ENCODE assay signal across 9 mouse cellular contexts in genomic region chr7:28917503-28918426, GRCm38 (mm10). TPM values are rescaled to one million over a fixed set of nuclear protein-coding genes. Genes with fewer than 3 reads are reported as not detected.
DNase-seq lines count a peak whose midpoint lies in the region; ATAC-seq and TF ChIP-seq lines count a peak whose summit lies in the region.
"Had no signal": no experiment of that assay in that cellular context is flagged by ENCODE, and none has a peak within 500 bp of the region (broad histone marks: within the 10 kb centered on the region; RNA-seq: fewer than 3 reads in every experiment).

No protein-coding gene starts in this region.

- peak overlapping the region; percentile 61 for H3K27ac ChIP-seq in forebrain, embryonic 15.5 days (replicated peaks)
- H3K27ac ChIP-seq in forebrain, embryonic 10.5 days, result no peak overlapping the region
- peak overlapping the region; percentile 24; the same call in 1 of the 2 replicates for H3K27ac ChIP-seq in heart, embryonic 11.5 days (ENCODE audit: low read depth, low read length)
- H3K27ac ChIP-seq in kidney, postnatal 0 days, result peak overlapping the region; percentile 60
- peak overlapping the region; percentile 53 for H3K27ac ChIP-seq in liver, embryonic 15.5 days (replicated peaks)
- H3K27ac ChIP-seq in small intestine, adult 2 months (ENCODE audit: insufficient read depth, low read depth, low read length), result peak overlapping the region; percentile 71

- H3K4me3 ChIP-seq in forebrain, embryonic 15.5 days, result no peak overlapping the region
- H3K4me3 ChIP-seq in forebrain, embryonic 10.5 days, result no peak overlapping the region
- H3K4me3 ChIP-seq in heart, embryonic 11.5 days (ENCODE audit: low read depth, low read length), result no peak overlapping the region
- H3K4me3 ChIP-seq in kidney, postnatal 0 days (replicated peaks; ENCODE audit: low read depth, low read length), result no peak overlapping the region
- H3K4me3 ChIP-seq in liver, embryonic 15.5 days (replicated peaks), result no peak overlapping the region
- H3K4me3 ChIP-seq in small intestine, adult 2 months (ENCODE audit: low read depth, low read length), result no peak overlapping the region

- peaks cover 44% of the 10 kb centered on the region for H3K4me1 ChIP-seq in forebrain, embryonic 15.5 days
- peaks cover 38% of the 10 kb centered on the region for H3K4me1 ChIP-seq in forebrain, embryonic 10.5 days
- H3K4me1 ChIP-seq in heart, embryonic 11.5 days (ENCODE audit: control insufficient read depth, insufficient read depth, low read length), result peaks cover 57% of the 10 kb centered on the region
- H3K4me1 ChIP-seq in kidney, postnatal 0 days (replicated peaks; ENCODE audit: insufficient read depth, low read length), result peaks cover 30% of the 10 kb centered on the region
- peaks cover 65% of the 10 kb centered on the region for H3K4me1 ChIP-seq in liver, embryonic 15.5 days (replicated peaks)
- peaks cover 39% of the 10 kb centered on the region for H3K4me1 ChIP-seq in small intestine, adult 2 months (ENCODE audit: control insufficient read depth, insufficient read depth, insufficient read length, low read length)

- TF ChIP-seq POLR2A in small intestine, adult 2 months (IDR thresholded peaks at IDR 0.05; ENCODE audit: low read depth, low read length), result no peak

- H3K27me3 ChIP-seq in forebrain, embryonic 15.5 days, result no peaks in the 10 kb centered on the region
- no peaks in the 10 kb centered on the region for H3K27me3 ChIP-seq in forebrain, embryonic 10.5 days (ENCODE audit: poor library complexity, severe bottlenecking)
- no peaks in the 10 kb centered on the region for H3K27me3 ChIP-seq in heart, embryonic 11.5 days (ENCODE audit: control insufficient read depth, insufficient read depth, low read length)
- no peaks in the 10 kb centered on the region for H3K27me3 ChIP-seq in kidney, postnatal 0 days (ENCODE audit: insufficient read depth, low read length)
- no peaks in the 10 kb centered on the region for H3K27me3 ChIP-seq in liver, embryonic 15.5 days
- no peaks in the 10 kb centered on the region for H3K27me3 ChIP-seq in small intestine, adult 2 months (ENCODE audit: control insufficient read depth, insufficient read depth, low read length)

- DNase-seq in forebrain, embryonic 10.5 days (ENCODE audit: extremely low spot score, low spot score), result no peak
- peak; percentile 66 for DNase-seq in adrenal gland, adult 8-10 months
- DNase-seq in kidney, postnatal 0 days (ENCODE audit: low spot score), result peak; percentile 73
- no peak for DNase-seq in frontal cortex, postnatal 14 days (ENCODE audit: low spot score in 2 of 2)

- 0 out of 2 replicates have a peak, but pooled peaks have one; percentile 24 for ATAC-seq in forebrain, embryonic 15.5 days (replicated peaks)
- ATAC-seq in heart, embryonic 11.5 days (replicated peaks; ENCODE audit: insufficient number of reproducible peaks, low FRiP score, low TSS enrichment), result no peak
- ATAC-seq in kidney, postnatal 0 days (replicated peaks; ENCODE audit: low FRiP score, low read depth), result no peak
- ATAC-seq in liver, embryonic 15.5 days (ENCODE audit: insufficient read depth), result peak; percentile 56

- H3K4me2 ChIP-seq in forebrain, embryonic 15.5 days (replicated peaks), result no peak overlapping the region
- H3K4me2 ChIP-seq in heart, embryonic 11.5 days, result no peak overlapping the region
- no peak overlapping the region for H3K4me2 ChIP-seq in kidney, postnatal 0 days (ENCODE audit: low read length)
- no peak overlapping the region for H3K4me2 ChIP-seq in liver, embryonic 15.5 days

- no peak for TF ChIP-seq CTCF in kidney, postnatal 0 days (IDR thresholded peaks at IDR 0.05; ENCODE audit: low read depth)
- TF ChIP-seq CTCF in small intestine, adult 2 months (IDR thresholded peaks at IDR 0.05; ENCODE audit: extremely low read depth, insufficient read length, insufficient replicate concordance, low read depth, low read length), result no peak

- H3K9me3 ChIP-seq in forebrain, embryonic 15.5 days, result no peaks in the 10 kb centered on the region
- no peaks in the 10 kb centered on the region for H3K9me3 ChIP-seq in forebrain, embryonic 10.5 days
- H3K9me3 ChIP-seq in heart, embryonic 11.5 days (replicated peaks; ENCODE audit: control insufficient read depth, low read length), result no peaks in the 10 kb centered on the region
- no peaks in the 10 kb centered on the region for H3K9me3 ChIP-seq in kidney, postnatal 0 days (replicated peaks; ENCODE audit: low read length)
- H3K9me3 ChIP-seq in liver, embryonic 15.5 days (replicated peaks), result no peaks in the 10 kb centered on the region

- WGBS in forebrain, embryonic 15.5 days, result 50% methylated on average over 10 of the region's 10 CpGs
- 87% methylated on average over 10 of the region's 10 CpGs for WGBS in forebrain, embryonic 10.5 days
- 72% methylated on average over 10 of the region's 10 CpGs for WGBS in heart, embryonic 11.5 days (ENCODE audit: insufficient replicate concordance)
- 50% methylated on average over 10 of the region's 10 CpGs for WGBS in kidney, postnatal 0 days
- WGBS in liver, embryonic 15.5 days (ENCODE audit: insufficient replicate concordance), result 67% methylated on average over 10 of the region's 10 CpGs
- WGBS in small intestine, adult 2 months, result 39% methylated on average over 10 of the region's 10 CpGs

- peaks cover 35% of the 10 kb centered on the region for H3K36me3 ChIP-seq in forebrain, embryonic 15.5 days
- H3K36me3 ChIP-seq in forebrain, embryonic 10.5 days (replicated peaks), result peaks cover 91% of the 10 kb centered on the region
- H3K36me3 ChIP-seq in heart, embryonic 11.5 days (ENCODE audit: control insufficient read depth, insufficient read depth, low read length), result peaks cover 44% of the 10 kb centered on the region
- H3K36me3 ChIP-seq in kidney, postnatal 0 days (ENCODE audit: insufficient read depth, low read length), result peaks cover 46% of the 10 kb centered on the region
- H3K36me3 ChIP-seq in liver, embryonic 15.5 days (replicated peaks), result peaks cover 80% of the 10 kb centered on the region
- peaks cover 72% of the 10 kb centered on the region for H3K36me3 ChIP-seq in small intestine, adult 2 months (ENCODE audit: control insufficient read depth, insufficient read depth, low read length)

- H3K9ac ChIP-seq in forebrain, embryonic 15.5 days (replicated peaks), result no peak overlapping the region
- no peak overlapping the region for H3K9ac ChIP-seq in heart, embryonic 11.5 days (ENCODE audit: low read depth, low read length)
- no peak overlapping the region for H3K9ac ChIP-seq in kidney, postnatal 0 days (ENCODE audit: low read depth, low read length)
- H3K9ac ChIP-seq in liver, embryonic 15.5 days, result no peak overlapping the region

RNA-seq across cellular contexts. Expression of gene Capn12, which starts 36.5 kb away (rescaled TPM):
- polyA plus RNA-seq in forebrain, embryonic 15.5 days (2015; fragmentation: Nextera tagmentation; extraction: Ambion mirVana), result 0.57 and 0.80 TPM in 2 replicates
- polyA plus RNA-seq in forebrain, embryonic 10.5 days (2016; fragmentation: Nextera tagmentation; extraction: Ambion mirVana), result 0.21 and 0.43 TPM in 2 replicates
- total RNA-seq in adrenal gland, adult 8-10 months (2022), result under 1 TPM in 3 of 4 experiments, not detected in 1; 0.12 to 0.16 (median 0.15) TPM
- 0.46 and 0.70 TPM in 2 replicates for polyA plus RNA-seq in heart, embryonic 11.5 days (2014; fragmentation: Nextera tagmentation; extraction: Ambion mirVana)
- 0.34 and 0.47 TPM in 2 replicates for polyA plus RNA-seq in kidney, postnatal 0 days (2015; fragmentation: Nextera tagmentation; extraction: Ambion mirVana)
- polyA plus RNA-seq in liver, embryonic 15.5 days (2015; fragmentation: Nextera tagmentation; extraction: Ambion mirVana), result 0.08 and 0.15 TPM in 2 replicates
- polyA plus RNA-seq in small intestine, adult 2 months (2012; rRNA removed), result 0.08 and 0.10 TPM in 2 replicates
- total RNA-seq: neutrophil, adult 5-6 weeks had no signal

RNA-seq across cellular contexts. Expression of gene Actn4, which starts 44.4 kb away (rescaled TPM):
- 134 TPM in 2 replicates for polyA plus RNA-seq in forebrain, embryonic 15.5 days (2015; fragmentation: Nextera tagmentation; extraction: Ambion mirVana)
- 235 and 255 TPM in 2 replicates for polyA plus RNA-seq in forebrain, embryonic 10.5 days (2016; fragmentation: Nextera tagmentation; extraction: Ambion mirVana)
- total RNA-seq in adrenal gland, adult 8-10 months (2022), result 100 to 1,000 TPM; 184 to 285 (median 233) TPM
- 227 and 262 TPM in 2 replicates for polyA plus RNA-seq in heart, embryonic 11.5 days (2014; fragmentation: Nextera tagmentation; extraction: Ambion mirVana)
- 255 and 280 TPM in 2 replicates for polyA plus RNA-seq in kidney, postnatal 0 days (2015; fragmentation: Nextera tagmentation; extraction: Ambion mirVana)
- 126 and 147 TPM in 2 replicates for polyA plus RNA-seq in liver, embryonic 15.5 days (2015; fragmentation: Nextera tagmentation; extraction: Ambion mirVana)
- 506 and 1,069 TPM in 2 replicates for polyA plus RNA-seq in small intestine, adult 2 months (2012; rRNA removed)

RNA-seq across cellular contexts. Expression of gene Lgals7, which starts 54.1 kb away (rescaled TPM):
- polyA plus RNA-seq in forebrain, embryonic 15.5 days (2015; fragmentation: Nextera tagmentation; extraction: Ambion mirVana), result 2.6 and 3.5 TPM in 2 replicates
- polyA plus RNA-seq in forebrain, embryonic 10.5 days (2016; fragmentation: Nextera tagmentation; extraction: Ambion mirVana), result 0.26 and 0.42 TPM in 2 replicates
- total RNA-seq in adrenal gland, adult 8-10 months (2022), result 1 to 10 TPM in 1 of 4 experiments, not detected in 3; 1.2 TPM
- 0.82 and 1.0 TPM in 2 replicates for polyA plus RNA-seq in heart, embryonic 11.5 days (2014; fragmentation: Nextera tagmentation; extraction: Ambion mirVana)
- 1.3 and 1.7 TPM in 2 replicates for polyA plus RNA-seq in kidney, postnatal 0 days (2015; fragmentation: Nextera tagmentation; extraction: Ambion mirVana)
- 0.24 TPM in 1 of 2 replicates, not detected in the other for polyA plus RNA-seq in liver, embryonic 15.5 days (2015; fragmentation: Nextera tagmentation; extraction: Ambion mirVana)
- 2.4 TPM in 1 of 2 replicates, not detected in the other for polyA plus RNA-seq in small intestine, adult 2 months (2012; rRNA removed)
- total RNA-seq: neutrophil, adult 5-6 weeks had no signal

Comparison
In these comparisons a context has a peak if more than half of its experiments do, and no peak if none do; other contexts are left out.
1. ATAC-seq: peak in forebrain, embryonic 15.5 days (single experiment) and liver, embryonic 15.5 days (single experiment); none in heart, embryonic 11.5 days (single experiment) and kidney, postnatal 0 days (single experiment).
2. DNase-seq: peak in adrenal gland, adult 8-10 months (single experiment) and kidney, postnatal 0 days (single experiment); none in forebrain, embryonic 10.5 days (single experiment) and frontal cortex, postnatal 14 days (0 of 2).